Mouse (Mus musculus) layer of hippocampus, adult 6 months (tissue): ENCODE data around the gene Umps. TPM values are rescaled to one million over a fixed set of nuclear protein-coding genes. Genes with fewer than 3 reads are reported as not detected.

ENCODE experiments used
- long read RNA-seq, 2 experiments: library from polyadenylated mRNA; unstranded; transcript quantifications; one replicate each; pipeline ENCODE4 v2.0.0; 2019 to 2020
- polyA plus RNA-seq: library from polyadenylated mRNA; unstranded; fragments of <200 nt; fragmentation: Nextera tagmentation; gene quantifications from 2 replicates; pipeline ENCODE4 v1.2.3, GENCODE M21; 2021

The Umps gene
- 8.0 and 8.7 TPM in 2 replicates for polyA plus RNA-seq
- long read RNA-seq, experiment 1, transcript Umps-201 (6 exons, 3,484 nt) = major isoform, 26 of 34 reads
- long read RNA-seq, experiment 1, partial matches to known transcripts = 4 of 34 reads
- long read RNA-seq, experiment 1, other reads (novel, unspliced or antisense) = 2 of 34 reads
- long read RNA-seq, experiment 2, transcript Umps-201 (6 exons, 3,484 nt) = major isoform, 94 of 105 reads
- long read RNA-seq, experiment 2, partial matches to known transcripts = 6 of 105 reads
- long read RNA-seq, experiment 2, other reads (novel, unspliced or antisense) = 2 of 105 reads

DNA sequence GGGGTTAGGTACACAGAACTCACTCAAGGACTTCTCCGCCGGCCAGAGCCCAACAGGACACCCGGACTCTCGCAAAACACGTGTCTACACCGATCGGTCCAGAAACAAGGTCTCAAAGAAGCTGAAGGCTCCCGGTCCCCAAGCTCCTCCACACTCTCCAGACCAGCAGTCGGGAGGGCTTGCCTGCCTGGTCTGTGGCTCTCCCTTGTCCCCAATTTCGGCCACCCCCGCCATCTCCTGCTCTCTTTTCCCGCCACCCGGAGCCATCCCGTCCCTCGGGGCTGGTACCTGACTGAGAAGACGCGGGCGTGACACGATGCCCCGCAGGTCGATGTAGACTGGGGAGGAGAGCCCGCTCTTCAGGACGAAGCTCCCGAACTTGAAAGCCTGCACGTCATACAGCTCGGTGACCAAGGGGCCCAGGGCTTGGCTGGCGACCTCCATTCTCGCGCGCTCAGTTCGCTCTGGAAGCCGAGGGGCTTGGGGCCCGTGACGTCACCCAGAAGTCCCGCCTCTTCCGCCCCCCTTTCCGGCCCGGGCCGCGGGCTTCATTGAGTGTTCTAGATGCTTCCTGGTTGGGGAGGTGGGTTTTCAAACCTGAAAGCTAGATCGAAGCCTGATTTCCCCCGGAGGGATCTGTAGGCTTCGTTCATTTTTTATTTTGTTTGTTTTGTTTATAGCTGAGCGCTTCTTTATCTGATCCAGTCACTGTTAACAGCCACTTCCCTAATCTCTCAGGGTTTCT is at the start of gene Umps:
Umps (minus strand) TSS at position 501 of the 745 bp plus-strand sequence.

Other genes with a start within 250 kb of the Umps start
- gene Muc13, start 173.0 kb downstream of the Umps start, polyA plus RNA-seq = 0.10 TPM in 1 of 2 replicates, not detected in the other
- 10.6 and 11.0 TPM in 2 replicates for gene Itgb5, start 137.4 kb downstream of the Umps start, polyA plus RNA-seq